Mouse (Mus musculus): Measurements from ENCODE around the gene Ccdc194.

Ccdc194 gene

DNA sequence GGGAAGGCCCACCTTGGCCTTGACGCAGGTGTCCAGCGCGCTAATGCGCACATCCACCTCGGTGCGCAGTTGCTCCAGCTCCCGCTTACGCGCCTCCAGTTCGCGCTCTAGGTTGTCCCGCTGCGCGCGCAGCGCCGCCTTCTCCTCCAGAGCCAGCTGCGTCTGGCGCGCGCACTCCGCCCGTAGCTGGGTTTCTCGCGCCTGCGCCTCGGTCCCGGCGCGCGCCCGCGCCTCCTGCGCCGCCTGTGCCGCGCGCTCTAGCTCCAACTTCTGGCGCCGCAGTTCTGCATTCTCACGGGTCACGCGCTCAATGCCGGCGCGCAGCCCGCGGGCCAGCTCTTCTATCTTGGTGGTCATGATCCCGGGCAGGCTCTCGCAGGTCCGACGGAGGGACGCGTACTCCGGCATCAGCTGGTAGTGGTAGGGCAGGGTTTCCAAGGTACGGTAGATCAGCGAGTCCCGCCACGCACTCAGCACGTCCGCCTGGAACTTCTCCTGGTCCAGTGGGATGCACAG, 17.9 kb downstream of the Ccdc194 start:
- peak; percentile 61 for DNase-seq

DNA sequence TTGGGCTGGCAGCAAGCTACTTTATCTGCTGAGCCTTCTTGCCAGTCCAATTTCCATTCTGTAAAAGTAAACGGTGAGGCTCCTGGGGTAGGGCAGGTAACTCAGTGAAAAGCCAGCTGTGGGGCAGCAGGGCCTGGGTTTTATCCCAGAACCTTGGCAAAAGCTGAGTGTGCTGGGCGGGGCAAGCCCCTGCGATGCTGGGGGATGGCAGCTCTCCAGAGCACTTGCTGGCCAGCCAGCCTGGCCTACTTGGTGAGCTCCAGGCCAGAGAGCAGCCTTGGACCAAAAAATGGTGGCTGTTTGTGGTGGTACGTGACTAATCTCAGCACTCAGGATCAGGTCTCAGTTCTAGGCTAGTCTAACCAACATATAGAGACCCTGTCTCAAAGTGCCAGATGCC, 19.5 kb downstream of the Ccdc194 start:
- DNase-seq, result no peak

DNA sequence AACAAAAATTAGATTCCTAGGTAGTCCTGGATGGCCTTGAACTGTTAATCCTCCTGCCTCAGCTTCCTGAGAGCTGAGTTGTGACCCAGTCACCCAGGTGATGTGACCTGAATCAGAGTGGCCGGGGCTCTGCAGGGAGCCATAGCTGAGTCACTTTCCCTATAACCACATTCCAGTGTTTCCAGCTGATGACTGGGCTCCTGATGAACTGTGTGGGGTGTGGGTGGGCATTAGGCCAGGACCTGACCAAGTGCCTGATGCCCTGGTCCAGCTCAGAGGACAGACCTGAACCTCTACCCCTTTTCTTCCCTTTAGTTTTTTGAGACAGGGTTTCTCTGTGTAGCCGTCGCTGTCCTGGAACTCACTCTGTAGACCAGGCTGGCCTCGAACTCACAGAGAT, 20.2 kb downstream of the Ccdc194 start:
- no peak for DNase-seq

GRCm38 (mm10) chr8:71504349-71504748, 21.2 kb downstream of the Ccdc194 start:
- no peak for DNase-seq

- DNase-seq, result peak; percentile 74
Measured at GRCm38 (mm10) chr8:71498816-71499690, 26.5 kb downstream of the Ccdc194 start.

GRCm38 (mm10) chr8:71497881-71498501, 27.5 kb downstream of the Ccdc194 start:
- DNase-seq, result peak; percentile 60

- DNase-seq, result no peak
Measured at GRCm38 (mm10) chr8:71497077-71497645, 28.4 kb downstream of the Ccdc194 start.

- DNase-seq, result peak; percentile 94
Measured at GRCm38 (mm10) chr8:71496481-71496880, 29.0 kb downstream of the Ccdc194 start.

DNA sequence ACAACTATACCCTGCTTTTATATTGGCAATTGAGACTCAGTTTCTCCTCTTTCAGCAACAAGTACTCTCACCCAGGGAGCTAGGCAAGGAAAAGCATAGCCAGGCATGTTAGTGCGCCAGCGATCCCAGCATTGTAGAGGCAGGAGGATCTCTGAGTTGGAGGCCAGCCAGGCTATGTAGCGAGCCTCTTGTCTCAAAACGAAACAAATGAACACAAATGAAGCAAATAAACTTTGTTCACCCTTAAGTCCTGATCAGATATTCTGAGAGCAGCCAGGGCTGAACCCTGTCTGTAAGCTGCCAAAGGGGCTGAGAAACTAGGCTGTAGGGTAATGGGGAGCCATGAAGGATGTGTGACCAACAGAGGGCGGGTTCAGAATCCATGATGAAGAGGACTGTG, 29.7 kb downstream of the Ccdc194 start:
- peak; percentile 32 for DNase-seq

- DNase-seq, result peak; percentile 96
Measured at GRCm38 (mm10) chr8:71495039-71495438, 30.5 kb downstream of the Ccdc194 start.

GRCm38 (mm10) chr8:71488454-71488853, 37.1 kb downstream of the Ccdc194 start:
- DNase-seq, result peak; percentile 95

- DNase-seq, result peak; percentile 91
Measured at GRCm38 (mm10) chr8:71487691-71488445, 37.6 kb downstream of the Ccdc194 start, which contains the start of gene Gtpbp3. TSS of gene Gtpbp3 (plus strand) at chr8:71488103.

DNA sequence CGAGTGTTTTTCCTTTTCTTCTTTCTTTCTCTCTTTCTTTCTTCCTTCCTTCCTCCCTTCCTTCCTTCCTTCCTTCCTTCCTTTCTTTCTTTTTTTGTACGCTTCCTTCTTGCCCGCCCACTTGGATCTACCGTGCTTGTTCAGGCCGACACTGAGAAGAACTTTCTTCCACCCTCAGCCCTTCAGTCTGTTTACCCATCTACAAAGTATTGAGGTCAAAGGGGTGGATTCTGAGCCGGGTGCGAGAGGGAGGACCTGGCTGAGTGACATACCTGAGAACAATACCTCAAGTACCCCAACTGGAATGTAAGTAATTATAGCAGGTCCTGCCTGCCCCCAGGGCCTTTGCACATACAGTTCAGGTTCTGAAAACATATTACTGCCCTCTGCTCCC, 39.4 kb downstream of the Ccdc194 start:
- DNase-seq, result peak; percentile 40

DNA sequence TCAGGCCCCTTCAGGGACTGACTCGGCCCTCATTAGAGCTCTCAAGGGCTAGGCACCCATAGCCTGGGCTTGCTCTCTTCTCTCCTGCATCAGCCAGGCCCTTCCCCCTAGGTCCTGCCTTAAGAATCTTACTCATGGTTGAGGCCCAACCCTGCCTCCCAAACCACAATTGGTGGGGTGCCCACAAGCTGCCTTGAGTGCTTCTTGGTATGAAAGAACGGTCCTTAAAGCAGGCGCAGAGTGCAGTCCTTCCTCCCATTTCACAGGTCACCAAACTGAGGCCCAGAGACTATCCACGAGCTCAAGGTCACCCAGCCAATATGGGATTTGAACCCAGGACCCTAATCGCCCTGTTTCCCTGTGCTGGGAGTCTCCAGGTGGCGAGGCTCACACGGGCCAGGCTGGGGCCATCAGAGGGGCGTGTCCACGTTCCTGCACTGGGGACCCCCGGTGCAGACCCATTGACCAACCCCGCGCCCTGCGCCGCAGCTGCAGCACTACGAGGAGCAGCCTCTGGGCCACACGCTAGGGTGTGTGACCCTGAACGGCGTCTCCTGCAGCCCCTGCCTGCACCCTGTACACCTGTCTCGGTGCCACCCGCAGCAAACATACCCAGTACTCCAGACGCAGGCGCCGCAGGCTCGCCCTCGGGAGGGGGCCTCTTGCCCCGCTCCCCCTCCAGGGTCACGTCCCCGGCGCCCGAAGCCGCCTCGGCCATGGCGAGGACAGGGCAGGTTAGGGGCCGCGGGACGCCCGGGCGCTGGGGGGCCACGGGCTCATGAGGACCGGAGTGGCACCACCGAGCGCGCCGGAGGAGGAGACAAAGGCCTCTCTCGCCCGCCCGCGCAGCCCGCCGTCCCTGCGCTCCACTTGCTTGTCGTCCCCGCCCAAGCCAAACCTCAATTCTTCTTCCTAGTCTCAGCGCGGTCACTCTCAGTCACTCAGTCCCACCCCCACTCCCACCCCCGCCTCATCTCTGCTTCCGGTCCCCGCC, 40.1 kb downstream of the Ccdc194 start, which contains the start of gene Ano8:
Ano8 (minus strand) TSS at position 822 of the 994 bp plus-strand sequence.
- DNase-seq, result peak; percentile 93

GRCm38 (mm10) chr8:71484736-71485135, 40.8 kb downstream of the Ccdc194 start:
- DNase-seq, result no peak

DNA sequence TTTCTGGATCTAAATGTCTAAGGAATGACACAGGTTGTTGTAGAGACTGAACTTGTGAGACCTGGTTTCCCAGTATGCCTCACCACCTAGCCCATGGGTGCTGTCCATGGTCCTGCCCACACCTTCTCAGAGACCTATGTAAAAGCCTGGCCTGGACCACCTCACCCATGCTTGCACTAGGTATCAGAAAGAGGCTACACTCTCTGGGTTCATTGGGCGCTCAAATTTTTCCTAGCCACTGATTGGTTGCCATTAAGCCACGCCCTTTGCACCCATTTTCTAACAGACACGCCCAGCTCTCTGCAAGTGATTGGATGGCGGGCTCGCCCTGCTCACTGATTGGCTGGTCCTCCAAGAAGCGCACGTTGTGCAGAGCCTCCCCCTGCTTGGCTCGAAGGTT, 41.6 kb downstream of the Ccdc194 start:
- DNase-seq, result peak; percentile 61

GRCm38 (mm10) chr8:71478943-71479342, 46.6 kb downstream of the Ccdc194 start:
- no peak for DNase-seq

GRCm38 (mm10) chr8:71477196-71477845, 48.2 kb downstream of the Ccdc194 start:
- DNase-seq, result peak; percentile 26

- DNase-seq, result peak; percentile 83
Measured at GRCm38 (mm10) chr8:71476099-71476940, 49.2 kb downstream of the Ccdc194 start.

- DNase-seq, result no peak
Measured at GRCm38 (mm10) chr8:71475702-71476075, 49.8 kb downstream of the Ccdc194 start.

Measured in lung, postnatal 36 days (tissue).